Mouse (Mus musculus): ENCODE measurements around the gene Cadm1. TPM values are rescaled to one million over a fixed set of nuclear protein-coding genes. Genes with fewer than 3 reads are reported as not detected.
A peak's percentile ranks its signal among the peaks of the same experiment; 100 is the strongest.

Gene Cadm1
- total and polyA plus RNA-seq, 2 experiments from 2014 or later, result 3.7 to 5.5 TPM

DNA sequence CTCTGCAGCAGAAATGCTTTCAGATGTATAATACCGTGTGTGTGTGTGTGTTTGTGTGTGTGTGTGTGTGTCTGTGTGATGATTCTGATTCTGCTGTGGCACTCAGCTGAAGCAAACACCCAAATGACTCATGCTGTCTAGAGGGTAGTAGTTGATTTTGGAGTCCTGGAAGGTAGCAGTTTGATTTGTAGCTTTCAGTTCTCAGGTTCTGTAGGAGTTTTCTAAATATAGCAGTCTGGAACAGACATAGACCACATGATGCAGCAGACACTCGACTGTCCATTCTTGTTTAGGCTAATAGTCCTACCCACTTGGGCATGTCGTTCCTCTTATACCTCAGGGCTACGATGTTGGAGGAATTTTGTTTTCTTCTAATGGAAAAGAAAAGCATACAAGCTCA, 86.4 kb downstream of the Cadm1 start:
- Histone ChIP-seq H3K4me3 (ENCODE audit: low read depth, low read length) (no peak overlapping the region), H3K9ac (replicated peaks; ENCODE audit: low read depth, low read length) (no peak overlapping the region), H3K36me3 (replicated peaks; ENCODE audit: control insufficient read depth, insufficient read depth, low read length) (no peaks in the 10 kb centered on the region), H3K4me1 (ENCODE audit: control insufficient read depth, insufficient read depth) (no peaks in the 10 kb centered on the region; the same call in 1 of the 2 replicates), H3K9me3 (replicated peaks; ENCODE audit: control insufficient read depth, low read length) (no peaks in the 10 kb centered on the region), H3K27me3 (ENCODE audit: control insufficient read depth, insufficient read depth, low read length) (no peaks in the 10 kb centered on the region), H3K27ac (ENCODE audit: low read depth) (no peak overlapping the region), H3K4me2 (ENCODE audit: low read depth, low read length) (peak overlapping the region; percentile 39)
- DNase-seq (ENCODE audit: low spot score) (peak; percentile 46), ATAC-seq (ENCODE audit: insufficient read depth, low read depth) (peak; percentile 44; the same call in 1 of the 2 replicates)
- TF ChIP-seq CTCF (IDR thresholded peaks at IDR 0.05; ENCODE audit: low read depth), result no peak
- no peak for TF ChIP-seq EP300 (IDR thresholded peaks at IDR 0.05; ENCODE audit: low read depth)
- WGBS, result 30% methylated on average over 4 of the region's 4 CpGs

GRCm38 (mm10) chr9:47619501-47620029, 89.6 kb downstream of the Cadm1 start:
- H3K4me3 ChIP-seq (ENCODE audit: low read depth, low read length), result no peak overlapping the region
- ATAC-seq (ENCODE audit: insufficient read depth, low read depth) (no peak), DNase-seq (ENCODE audit: low spot score) (no peak)
- H3K9ac ChIP-seq (replicated peaks; ENCODE audit: low read depth, low read length), result no peak overlapping the region
- H3K4me2 ChIP-seq (ENCODE audit: low read depth, low read length), result no peak overlapping the region
- TF ChIP-seq EP300 (IDR thresholded peaks at IDR 0.05; ENCODE audit: low read depth) (no peak), CTCF (IDR thresholded peaks at IDR 0.05; ENCODE audit: low read depth) (no peak)
- no peak overlapping the region for H3K27ac ChIP-seq (ENCODE audit: low read depth)
- no peaks in the 10 kb centered on the region for H3K9me3 ChIP-seq (replicated peaks; ENCODE audit: control insufficient read depth, low read length)
- 67% methylated on average over 8 of the region's 8 CpGs for WGBS
- H3K27me3 ChIP-seq (ENCODE audit: control insufficient read depth, insufficient read depth, low read length), result no peaks in the 10 kb centered on the region
- no peaks in the 10 kb centered on the region; the same call in 1 of the 2 replicates for H3K4me1 ChIP-seq (ENCODE audit: control insufficient read depth, insufficient read depth)
- H3K36me3 ChIP-seq (replicated peaks; ENCODE audit: control insufficient read depth, insufficient read depth, low read length), result no peaks in the 10 kb centered on the region

DNA sequence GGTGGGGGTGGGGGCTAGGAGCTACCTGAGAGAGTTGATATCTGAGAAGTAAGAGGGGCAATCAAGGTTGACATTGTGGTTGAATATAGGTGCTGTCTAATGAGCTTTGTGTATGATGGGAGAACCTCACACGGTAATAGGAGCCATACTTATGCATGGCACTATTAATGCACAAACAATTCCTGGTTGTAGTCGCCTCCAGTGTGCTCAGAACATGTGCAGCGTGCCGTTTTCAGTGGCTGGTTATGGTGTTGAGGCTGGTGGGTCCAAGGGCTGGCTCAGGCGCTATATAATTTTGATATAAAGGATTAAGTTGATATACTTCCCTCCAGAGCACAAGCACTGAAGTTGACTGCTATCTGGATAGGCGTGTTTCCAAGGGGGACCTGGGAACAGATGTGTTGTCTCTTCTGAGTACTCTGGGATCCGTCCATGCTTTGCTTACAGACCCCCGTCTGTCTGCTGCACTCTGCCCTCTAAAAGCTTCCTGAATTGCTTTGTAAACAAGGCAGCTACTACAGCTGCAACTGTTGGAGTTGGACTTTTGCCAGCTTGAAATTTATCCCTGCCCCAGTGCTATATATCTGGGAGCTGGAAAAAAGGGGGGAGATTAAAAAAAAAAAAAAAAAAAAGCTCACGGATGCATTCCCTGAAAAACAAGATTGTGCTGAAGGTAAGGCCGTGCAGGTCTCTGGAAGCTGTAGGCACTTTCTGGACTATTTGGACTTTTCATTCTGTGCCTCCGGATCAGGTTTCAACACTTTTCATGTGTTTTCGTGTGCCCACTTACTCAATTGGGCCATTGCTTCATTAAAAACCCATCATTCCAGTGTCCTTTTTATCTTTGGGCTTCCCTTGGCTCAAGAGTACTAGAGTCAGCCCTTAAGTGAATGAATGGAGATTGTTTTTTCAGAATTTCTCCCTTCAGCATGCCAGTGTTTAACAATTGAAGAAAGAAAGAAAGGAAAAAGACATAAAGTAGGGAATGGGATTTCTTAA, 93.8 kb downstream of the Cadm1 start:
- H3K36me3 ChIP-seq (replicated peaks; ENCODE audit: control insufficient read depth, insufficient read depth, low read length), result no peaks in the 10 kb centered on the region
- TF ChIP-seq CTCF (IDR thresholded peaks at IDR 0.05; ENCODE audit: low read depth) (no peak), EP300 (IDR thresholded peaks at IDR 0.05; ENCODE audit: low read depth) (no peak)
- H3K9ac ChIP-seq (replicated peaks; ENCODE audit: low read depth, low read length), result no peak overlapping the region
- no peak overlapping the region for H3K27ac ChIP-seq (ENCODE audit: low read depth)
- no peaks in the 10 kb centered on the region for H3K4me1 ChIP-seq (ENCODE audit: control insufficient read depth, insufficient read depth)
- H3K27me3 ChIP-seq (ENCODE audit: control insufficient read depth, insufficient read depth, low read length), result no peaks in the 10 kb centered on the region
- no peak for DNase-seq (ENCODE audit: low spot score)
- 57% methylated on average over 12 of the region's 12 CpGs for WGBS
- no peak overlapping the region for H3K4me2 ChIP-seq (ENCODE audit: low read depth, low read length)
- no peak overlapping the region for H3K4me3 ChIP-seq (ENCODE audit: low read depth, low read length)
- H3K9me3 ChIP-seq (replicated peaks; ENCODE audit: control insufficient read depth, low read length), result no peaks in the 10 kb centered on the region
- ATAC-seq (ENCODE audit: insufficient read depth, low read depth), result no peak

- H3K4me3 ChIP-seq (ENCODE audit: low read depth, low read length), result no peak overlapping the region
- TF ChIP-seq CTCF (IDR thresholded peaks at IDR 0.05; ENCODE audit: low read depth) (no peak), EP300 (IDR thresholded peaks at IDR 0.05; ENCODE audit: low read depth) (no peak)
- H3K27ac ChIP-seq (ENCODE audit: low read depth), result peak overlapping the region; percentile 22; the same call in 1 of the 2 replicates
- 81% methylated on average over 17 of the region's 17 CpGs for WGBS
- no peak overlapping the region for H3K9ac ChIP-seq (replicated peaks; ENCODE audit: low read depth, low read length)
- ATAC-seq (ENCODE audit: insufficient read depth, low read depth) (no peak), DNase-seq (ENCODE audit: low spot score) (no peak)
- H3K4me2 ChIP-seq (ENCODE audit: low read depth, low read length), result no peak overlapping the region
- no peaks in the 10 kb centered on the region for H3K36me3 ChIP-seq (replicated peaks; ENCODE audit: control insufficient read depth, insufficient read depth, low read length)
- no peaks in the 10 kb centered on the region for H3K9me3 ChIP-seq (replicated peaks; ENCODE audit: control insufficient read depth, low read length)
- H3K27me3 ChIP-seq (ENCODE audit: control insufficient read depth, insufficient read depth, low read length), result no peaks in the 10 kb centered on the region
- H3K4me1 ChIP-seq (ENCODE audit: control insufficient read depth, insufficient read depth), result no peaks in the 10 kb centered on the region
Observed at GRCm38 (mm10) chr9:47624565-47625520, 94.9 kb downstream of the Cadm1 start.

DNA sequence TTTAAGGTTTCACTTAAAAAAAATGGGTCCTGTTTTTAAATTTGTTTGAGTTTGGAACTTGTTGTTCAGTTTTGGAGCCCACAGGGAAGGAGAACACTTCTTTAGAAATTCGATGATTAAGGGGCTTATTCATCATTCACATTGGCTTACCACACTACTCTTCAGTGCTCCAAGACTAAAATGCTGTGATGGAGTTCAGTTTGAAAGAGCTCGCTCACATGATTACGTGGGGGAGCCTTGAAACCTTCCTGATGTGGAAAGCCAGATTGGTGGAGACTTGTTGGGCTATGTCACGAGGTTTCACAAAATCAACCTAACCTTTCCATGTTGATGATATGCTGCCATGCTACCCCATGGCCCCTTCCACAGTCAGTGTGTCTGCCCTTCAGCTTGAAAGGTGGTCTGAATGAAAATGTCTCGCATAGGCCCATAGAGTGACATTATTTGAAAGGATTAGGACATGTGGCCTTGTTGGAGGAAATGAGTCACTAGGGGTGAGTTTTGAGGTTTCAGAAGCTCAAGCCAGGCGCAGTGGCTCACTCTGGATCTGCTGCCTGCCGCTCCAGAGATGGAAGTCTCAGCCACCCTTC, 95.7 kb downstream of the Cadm1 start:
- H3K36me3 ChIP-seq (replicated peaks; ENCODE audit: control insufficient read depth, insufficient read depth, low read length), result no peaks in the 10 kb centered on the region
- no peaks in the 10 kb centered on the region for H3K27me3 ChIP-seq (ENCODE audit: control insufficient read depth, insufficient read depth, low read length)
- no peak overlapping the region for H3K4me2 ChIP-seq (ENCODE audit: low read depth, low read length)
- DNase-seq (ENCODE audit: low spot score) (no peak), ATAC-seq (ENCODE audit: insufficient read depth, low read depth) (no peak)
- no peak overlapping the region for H3K27ac ChIP-seq (ENCODE audit: low read depth)
- no peaks in the 10 kb centered on the region for H3K9me3 ChIP-seq (replicated peaks; ENCODE audit: control insufficient read depth, low read length)
- no peak overlapping the region for H3K9ac ChIP-seq (replicated peaks; ENCODE audit: low read depth, low read length)
- no peaks in the 10 kb centered on the region for H3K4me1 ChIP-seq (ENCODE audit: control insufficient read depth, insufficient read depth)
- no peak overlapping the region for H3K4me3 ChIP-seq (ENCODE audit: low read depth, low read length)
- 83% methylated on average over 7 of the region's 7 CpGs for WGBS
- TF ChIP-seq EP300 (IDR thresholded peaks at IDR 0.05; ENCODE audit: low read depth), result no peak
- TF ChIP-seq CTCF (IDR thresholded peaks at IDR 0.05; ENCODE audit: low read depth), result no peak
